Mouse (Mus musculus) mature B cell (primary cell): ENCODE measurements around the gene Twistnb.

Source experiments
- in situ Hi-C: fragments of 300-500 bp; cut with MboI; formaldehyde crosslinking; loops from 2 replicates; pipeline ENCODE4 v1.14.3; 2019

Gene Twistnb

GRCm38 (mm10) chr12:33429387-33430160 is at the start of gene Twistnb:
Gene Twistnb (plus strand): TSS chr12:33429635.
- in situ Hi-C loops: no loop called here

DNA sequence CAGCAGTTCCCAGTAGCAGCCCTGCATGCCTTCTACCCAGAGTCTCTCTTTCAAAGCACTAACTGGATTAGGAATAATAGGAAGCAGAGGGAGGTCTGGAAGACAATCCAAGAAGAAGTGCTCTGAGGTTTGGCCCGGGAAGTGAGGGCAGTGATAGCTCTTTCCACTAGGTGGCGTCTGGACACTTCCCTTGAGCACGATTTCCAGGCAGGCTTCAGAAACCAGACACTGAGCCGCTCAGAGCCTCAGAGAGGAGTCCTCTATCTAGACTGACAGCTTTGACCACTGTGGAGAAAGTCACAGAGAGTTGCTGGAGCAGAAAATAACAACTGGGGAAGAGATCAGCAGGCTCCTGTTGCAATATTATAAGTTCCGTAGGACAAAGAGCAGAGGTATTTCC is 40.6 kb upstream of the Twistnb start:
- in situ Hi-C loops: loop anchor here (10.0 kb wide), 1 partner anchor 1796 kb away; no protein-coding TSS in a partner anchor

GRCm38 (mm10) chr12:33390844-33391560 is 38.4 kb upstream of the Twistnb start:
- in situ Hi-C loops: no loop called here

- in situ Hi-C loops: no loop called here
Measured at GRCm38 (mm10) chr12:33394804-33395623, 34.4 kb upstream of the Twistnb start, which contains the start of gene Efcab10. Gene Efcab10 (plus strand): TSS chr12:33394854.

GRCm38 (mm10) chr12:33403265-33403693 is 26.2 kb upstream of the Twistnb start:
- in situ Hi-C loops: loop anchor here (25.0 kb wide), 1 partner anchor 1259 kb away; no protein-coding TSS in a partner anchor

DNA sequence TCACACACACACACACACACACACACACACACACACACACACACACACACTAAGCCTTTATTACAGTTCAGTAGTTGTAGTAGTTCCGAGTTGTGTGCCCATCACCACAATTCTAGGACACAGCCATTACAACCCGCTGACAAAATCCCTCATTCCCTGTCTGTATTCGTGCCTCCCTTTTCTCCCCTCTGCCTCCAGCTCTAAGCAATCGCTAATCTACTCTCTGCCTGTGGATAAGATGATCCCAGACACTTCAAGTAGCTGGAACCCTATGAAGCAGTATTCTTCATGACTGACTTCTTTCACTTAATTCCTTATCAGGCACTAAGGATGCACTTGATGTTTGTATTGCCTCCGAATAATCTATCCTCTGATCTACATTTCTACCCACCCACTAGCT is 24.4 kb upstream of the Twistnb start:
- in situ Hi-C loops: loop anchor here (25.0 kb wide), 1 partner anchor 1257 kb away; no protein-coding TSS in a partner anchor

DNA sequence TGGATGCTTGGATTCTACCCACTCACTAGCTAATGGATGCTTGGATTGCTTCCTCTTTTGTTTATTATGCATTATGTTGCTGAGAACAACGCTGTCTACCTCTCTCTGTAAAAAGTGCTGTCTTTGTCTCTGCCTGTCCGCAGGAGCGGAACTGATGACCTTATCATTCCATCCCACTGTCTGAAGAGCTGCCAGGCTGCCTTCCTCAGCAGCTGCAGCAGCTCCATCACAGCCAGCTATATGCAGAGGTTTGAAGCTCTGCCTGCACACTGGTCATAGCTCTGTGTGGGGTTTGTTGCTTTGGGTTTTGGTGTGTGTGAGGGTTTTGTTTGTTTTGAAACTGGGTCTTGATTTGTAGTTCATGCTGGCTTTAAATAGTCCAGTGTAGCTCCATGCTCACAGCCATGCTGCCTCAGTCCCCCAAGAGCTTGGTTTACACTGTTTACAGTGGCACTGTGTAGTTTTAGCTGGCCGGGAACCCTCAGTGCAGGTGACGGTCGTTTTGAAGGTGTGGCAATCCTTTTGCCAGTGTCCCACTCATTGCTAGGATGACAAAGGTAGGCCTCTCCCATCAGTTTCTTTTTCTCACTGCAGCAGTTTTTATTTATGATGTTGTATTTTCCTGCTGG is 23.9 kb upstream of the Twistnb start:
- in situ Hi-C loops: loop anchor here (25.0 kb wide), 1 partner anchor 1257 kb away; no protein-coding TSS in a partner anchor

GRCm38 (mm10) chr12:33411580-33412151 is 17.8 kb upstream of the Twistnb start:
- in situ Hi-C loops: loop anchor here (25.0 kb wide), 1 partner anchor 1251 kb away; no protein-coding TSS in a partner anchor

GRCm38 (mm10) chr12:33424329-33424728 is 5.1 kb upstream of the Twistnb start:
- in situ Hi-C loops: loop anchor here (25.0 kb wide), 1 partner anchor 1238 kb away; no protein-coding TSS in a partner anchor

DNA sequence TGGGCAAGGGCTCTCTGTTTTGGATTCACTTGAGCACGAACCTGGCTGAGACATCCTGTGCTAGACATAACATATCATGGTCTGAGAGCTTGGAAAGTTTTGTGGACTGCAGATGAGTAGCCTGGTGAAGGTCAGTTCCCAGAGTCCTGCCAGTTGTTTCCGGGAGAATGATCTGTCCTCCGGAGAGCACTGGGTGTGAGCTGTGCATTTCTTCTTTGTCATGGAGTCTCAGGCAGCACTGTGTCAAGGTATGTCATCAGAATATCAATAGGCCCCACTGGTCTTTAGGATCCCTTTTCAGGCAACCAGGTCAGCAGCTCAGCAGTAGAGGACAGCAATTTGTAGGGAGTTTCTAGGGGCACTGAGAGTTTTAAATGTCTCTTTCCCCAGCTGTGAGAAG is 2.1 kb upstream of the Twistnb start:
- in situ Hi-C loops: no loop called here

GRCm38 (mm10) chr12:33427726-33428125 is 1.7 kb upstream of the Twistnb start:
- in situ Hi-C loops: no loop called here

- in situ Hi-C loops: no loop called here
Measured at GRCm38 (mm10) chr12:33433812-33434211, 4.4 kb downstream of the Twistnb start.

DNA sequence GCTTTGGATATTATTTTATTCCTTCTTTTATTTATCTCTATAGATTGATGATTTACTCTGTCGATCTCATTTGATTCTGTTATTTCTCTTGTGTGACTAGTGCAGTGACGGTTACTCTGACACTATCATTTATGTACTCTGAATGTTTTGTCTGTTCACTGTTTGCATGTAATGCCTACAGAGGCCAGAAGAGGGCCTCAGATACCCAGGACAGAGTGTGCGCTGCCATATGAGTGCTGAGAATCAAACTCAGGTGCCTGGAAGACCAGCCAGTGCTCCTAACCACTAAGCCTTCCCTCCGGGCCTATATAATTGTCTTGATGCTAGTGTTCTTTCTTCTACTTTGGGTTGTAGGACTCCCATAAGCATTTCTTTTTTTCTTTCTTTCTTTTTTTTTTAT is 5.3 kb downstream of the Twistnb start:
- in situ Hi-C loops: no loop called here

DNA sequence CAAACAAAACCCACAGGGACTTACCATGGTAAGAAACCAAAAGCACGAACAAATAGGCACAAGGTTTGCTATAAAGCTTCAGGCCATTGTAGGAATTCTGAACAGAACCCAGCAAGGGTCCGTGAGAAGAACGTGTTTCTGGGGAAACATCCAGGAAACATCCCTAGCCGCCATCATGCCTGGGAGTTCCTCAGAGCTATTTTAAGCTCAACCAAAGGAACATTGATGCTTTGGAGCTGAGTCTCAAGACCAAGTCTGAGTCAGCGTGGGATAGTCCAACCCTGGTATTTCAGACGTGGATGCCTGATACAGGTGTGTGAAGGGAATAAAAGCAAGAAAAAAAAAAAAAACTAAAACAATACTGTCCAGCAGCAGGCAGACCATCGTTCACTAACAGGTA is 26.0 kb downstream of the Twistnb start:
- in situ Hi-C loops: no loop called here

DNA sequence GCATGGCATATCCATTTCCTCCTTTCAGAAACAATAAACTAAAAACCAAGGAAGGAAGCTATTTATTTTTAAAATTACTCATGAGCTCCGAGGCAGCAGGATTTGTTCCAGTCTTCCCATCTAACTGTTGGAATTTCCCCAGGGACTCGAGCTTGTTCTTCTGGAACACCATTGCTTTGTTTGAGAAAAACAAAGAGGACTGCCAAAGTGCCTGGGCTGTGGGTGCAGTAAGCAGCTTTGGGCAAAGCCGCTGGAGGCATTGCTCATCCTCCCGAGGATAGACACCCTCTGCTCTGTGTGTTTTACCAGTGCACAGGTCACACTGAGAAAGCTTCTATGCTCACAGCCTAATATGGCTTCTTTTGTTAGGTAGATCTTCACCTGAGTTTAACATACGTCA is 26.8 kb downstream of the Twistnb start:
- in situ Hi-C loops: no loop called here

- in situ Hi-C loops: no loop called here
Measured at GRCm38 (mm10) chr12:33480975-33481374, 51.5 kb downstream of the Twistnb start.

- in situ Hi-C loops: no loop called here
Measured at GRCm38 (mm10) chr12:33482931-33483330, 53.5 kb downstream of the Twistnb start.
